Mouse (Mus musculus): ENCODE measurements at regions not wholly inside any gene's neighbourhood (a gene's known extent, or its start where the extent isn't known, plus 50 kb on each side); places are given as distances from the start of the nearest gene placed in this dataset.

GRCm38 (mm10) chr10:15305811-15306473 lies 587.9 kb upstream of the Gje1 start:
- TF ChIP-seq POLR2A (IDR thresholded peaks at IDR 0.05; ENCODE audit: borderline replicate concordance, low read depth, low read length) (no peak), CTCF (IDR thresholded peaks at IDR 0.05; ENCODE audit: low read depth, low read length) (no peak)

Measured in bone marrow macrophage, adult 2 months (primary cell).